Mouse (Mus musculus): ENCODE data around the gene Itga3.
A peak's percentile ranks its signal among the peaks of the same experiment; 100 is the strongest.

Gene Itga3

DNA sequence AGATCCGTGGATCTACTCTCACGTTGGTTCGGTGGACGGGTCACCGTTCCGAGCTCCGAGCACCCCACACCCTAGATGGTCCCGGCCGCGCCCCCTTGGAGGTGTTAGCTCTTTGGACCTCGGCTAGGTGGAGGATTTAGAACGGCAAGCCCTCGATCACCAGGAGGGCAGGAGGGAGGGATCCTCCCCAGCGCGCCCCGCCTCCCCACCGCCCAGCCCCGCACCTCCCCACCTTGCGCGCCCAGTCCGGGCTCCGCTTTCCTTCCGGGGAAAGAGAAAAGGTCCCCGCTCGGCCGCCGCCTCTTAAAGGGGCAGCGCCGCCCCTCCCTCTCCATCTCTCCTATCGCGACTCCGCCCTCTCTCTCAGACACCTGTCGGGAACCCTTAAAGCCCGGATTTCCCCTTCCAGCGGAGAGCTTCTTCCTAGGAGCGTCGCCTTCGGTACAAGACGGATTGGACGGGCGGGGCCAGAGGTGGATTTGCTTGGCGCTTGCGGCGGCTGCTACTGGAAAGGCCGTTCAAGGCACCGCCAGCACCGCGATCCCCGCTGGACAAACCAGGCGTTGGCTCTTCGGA, at the start of gene Itga3:
Itga3 (minus strand) TSS at position 266 of the 576 bp plus-strand sequence.
- peak; percentile 78 for DNase-seq (ENCODE audit: low read depth, low spot score)

DNA sequence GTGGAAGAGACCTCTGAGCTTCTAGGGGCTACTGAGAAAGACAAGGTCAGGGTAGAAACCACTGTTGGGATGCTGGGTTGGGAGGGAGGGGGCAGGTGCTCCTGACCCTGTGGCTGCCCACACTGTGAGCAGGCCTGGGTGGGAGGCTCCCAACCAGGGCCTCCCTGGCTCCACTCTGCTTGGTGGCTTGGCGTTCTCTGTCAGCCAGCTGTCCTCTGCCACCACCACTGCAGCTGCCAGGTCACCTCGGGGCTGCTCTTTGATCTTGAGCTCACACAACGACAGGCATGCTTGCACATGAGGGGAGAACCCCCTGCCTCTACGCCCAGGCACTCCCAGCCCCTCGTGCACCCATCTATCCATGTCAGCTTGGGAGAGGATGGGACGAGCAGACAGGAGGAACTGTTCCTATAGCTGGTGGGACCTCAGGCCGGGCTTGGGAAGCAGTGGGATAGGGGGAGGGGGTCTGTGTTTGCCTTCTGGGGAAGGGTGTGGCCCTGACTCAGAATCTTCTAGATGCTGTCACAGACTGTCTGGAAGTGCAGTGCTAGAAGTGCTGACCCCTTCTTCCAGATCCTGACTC, 48.9 kb upstream of the Itga3 start:
- DNase-seq (ENCODE audit: low read depth, low spot score), result no peak

DNA sequence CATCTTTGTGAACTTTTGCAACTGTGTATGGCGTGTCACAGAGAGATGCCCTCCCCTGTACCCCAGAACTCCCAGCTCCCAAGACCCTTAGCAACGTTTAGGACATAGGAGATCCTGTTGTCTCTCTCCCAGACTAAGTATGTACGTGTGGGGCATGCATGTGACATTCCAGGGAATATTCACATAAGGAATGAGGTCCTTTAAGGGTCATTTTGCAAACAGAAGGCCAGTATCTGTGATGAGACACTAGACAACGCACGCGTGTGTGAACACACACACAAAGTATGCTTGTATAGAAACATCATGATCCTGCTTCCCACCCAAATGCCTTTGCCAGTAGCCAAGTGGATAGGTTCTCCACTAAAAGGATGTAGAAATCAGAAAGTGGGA, 45.5 kb upstream of the Itga3 start:
- no peak for DNase-seq (ENCODE audit: low read depth, low spot score)

DNA sequence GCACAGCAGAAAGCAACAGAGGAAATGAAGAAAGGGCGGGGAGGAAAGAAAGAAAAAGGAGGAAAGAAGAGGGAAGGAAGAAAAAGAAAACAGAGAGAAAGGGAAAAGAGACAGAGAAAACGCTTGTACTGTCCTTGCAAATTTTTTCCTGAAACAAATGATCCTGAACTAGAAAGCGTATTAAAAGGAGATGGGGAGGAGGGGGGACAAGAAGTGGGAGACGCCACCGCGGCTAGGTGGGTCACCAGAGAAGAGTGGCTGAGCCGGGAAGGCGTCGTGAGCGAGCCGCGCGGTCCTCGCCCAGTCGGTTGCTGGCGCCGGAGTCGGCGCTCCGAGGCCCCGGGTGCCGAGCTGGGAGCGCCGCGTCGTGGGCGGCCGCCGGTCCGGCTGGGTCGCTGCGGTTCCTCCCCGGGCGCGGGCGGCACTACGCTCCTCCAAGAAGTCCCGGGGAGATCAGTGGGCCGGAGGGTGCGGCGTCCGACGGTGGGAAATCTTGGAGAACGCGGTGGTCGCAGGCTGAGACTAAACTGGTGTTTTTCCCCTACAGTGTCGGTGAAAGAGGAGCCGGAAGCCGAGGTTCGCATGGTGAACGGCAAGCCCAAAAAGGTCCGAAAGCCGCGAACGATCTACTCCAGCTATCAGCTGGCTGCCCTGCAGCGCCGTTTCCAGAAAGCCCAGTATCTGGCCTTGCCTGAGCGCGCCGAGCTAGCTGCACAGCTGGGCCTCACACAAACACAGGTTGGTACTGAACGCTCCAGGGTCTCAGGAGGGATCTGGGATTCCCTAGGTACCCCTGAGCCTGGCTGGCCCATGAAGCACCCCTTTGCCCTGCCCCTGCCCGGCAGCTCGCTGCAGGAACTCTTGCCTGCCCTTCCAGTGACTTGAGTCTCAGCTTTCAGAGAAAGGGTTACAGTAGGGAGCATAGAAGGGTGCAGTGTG, 44.8 kb upstream of the Itga3 start:
- no peak for DNase-seq (ENCODE audit: low read depth, low spot score)

DNA sequence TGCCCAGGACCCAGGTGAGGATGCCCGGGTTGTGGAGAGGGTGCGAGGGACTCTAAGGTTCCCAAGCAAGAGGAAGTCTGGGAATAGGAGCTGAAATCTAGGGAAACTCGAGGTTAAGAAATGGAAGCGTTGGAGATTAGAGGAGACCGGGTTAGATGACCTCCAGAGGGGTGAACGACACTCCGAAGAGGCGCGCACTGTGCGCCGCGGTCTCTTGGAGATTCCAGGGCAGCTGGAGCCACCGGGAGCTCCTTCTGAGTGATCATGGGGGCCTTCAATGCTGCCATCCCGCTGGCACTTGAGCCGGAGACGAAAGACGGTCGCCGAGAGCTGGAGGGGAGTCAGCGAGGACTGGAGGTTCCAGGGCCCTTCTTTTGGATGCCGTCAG, 44.0 kb upstream of the Itga3 start:
- no peak for DNase-seq (ENCODE audit: low read depth, low spot score)

DNA sequence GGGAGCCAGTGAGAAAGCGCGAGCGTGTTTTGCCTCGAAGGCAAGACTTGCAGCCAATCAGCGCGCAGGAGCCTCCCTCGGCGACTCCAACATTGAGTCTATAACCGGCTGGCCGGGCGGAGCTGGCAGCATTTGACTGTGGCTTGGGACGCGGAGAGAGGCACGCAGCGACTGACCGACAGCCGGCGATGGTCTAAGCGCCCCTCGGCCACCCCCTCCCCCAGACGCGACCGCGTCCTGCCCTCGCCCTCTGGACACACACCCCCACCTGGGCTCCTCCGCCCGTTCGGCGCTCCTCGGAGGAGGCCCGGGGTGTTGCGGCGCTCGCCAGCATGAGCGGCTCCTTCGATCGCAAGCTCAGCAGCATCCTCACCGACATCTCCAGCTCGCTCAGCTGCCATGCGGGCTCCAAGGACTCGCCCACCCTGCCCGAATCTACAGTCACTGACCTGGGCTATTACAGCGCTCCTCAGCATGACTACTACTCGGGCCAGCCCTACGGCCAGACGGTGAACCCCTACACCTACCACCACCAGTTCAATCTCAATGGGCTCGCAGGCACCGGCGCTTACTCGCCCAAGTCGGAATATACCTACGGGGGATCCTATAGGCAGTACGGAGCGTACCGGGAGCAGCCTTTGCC, 43.5 kb upstream of the Itga3 start, which contains the start of gene Dlx3:
Dlx3 (plus strand) TSS at position 130 of the 643 bp plus-strand sequence.
- DNase-seq (ENCODE audit: low read depth, low spot score), result peak; percentile 67

DNA sequence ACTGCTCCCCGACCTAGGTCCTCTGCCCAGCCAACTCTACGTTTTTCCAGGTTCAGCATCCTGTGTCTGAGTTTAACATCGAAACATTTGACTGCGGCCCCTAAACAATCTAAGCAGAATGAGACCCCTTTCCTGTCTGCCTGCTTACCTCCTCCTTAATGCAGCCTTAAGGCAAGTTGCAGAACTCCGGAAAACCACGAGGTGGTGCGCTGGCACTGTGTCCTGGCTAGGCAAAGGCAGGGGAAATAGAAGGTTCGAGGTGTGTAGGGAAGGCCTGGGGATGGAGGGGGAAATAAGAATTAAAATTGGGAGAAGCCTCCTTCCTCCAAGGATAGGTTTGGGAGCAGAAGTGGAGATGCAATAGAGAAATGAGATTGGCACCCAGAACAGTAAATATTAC, 41.9 kb upstream of the Itga3 start:
- DNase-seq (ENCODE audit: low read depth, low spot score), result no peak

DNA sequence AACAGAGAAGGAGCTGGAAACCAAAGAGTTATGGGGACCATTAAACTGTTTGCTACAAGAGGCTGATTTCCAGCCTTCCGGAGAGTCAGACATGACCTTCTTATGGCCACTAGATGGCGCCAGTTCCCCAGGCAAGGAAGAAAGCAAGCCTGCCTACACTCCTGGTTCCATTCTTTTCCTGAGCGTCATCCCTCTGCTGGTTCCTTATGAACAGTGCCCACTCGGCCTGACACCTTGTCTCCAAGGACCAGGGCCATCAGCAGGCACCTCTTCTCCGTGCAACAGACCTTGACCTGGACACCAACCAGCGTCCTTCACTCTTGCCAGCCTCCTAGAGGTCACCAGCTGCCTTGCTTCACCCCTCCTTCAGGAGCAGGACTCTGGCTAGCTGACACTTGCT, 40.4 kb upstream of the Itga3 start:
- DNase-seq (ENCODE audit: low read depth, low spot score), result peak; percentile 83

DNA sequence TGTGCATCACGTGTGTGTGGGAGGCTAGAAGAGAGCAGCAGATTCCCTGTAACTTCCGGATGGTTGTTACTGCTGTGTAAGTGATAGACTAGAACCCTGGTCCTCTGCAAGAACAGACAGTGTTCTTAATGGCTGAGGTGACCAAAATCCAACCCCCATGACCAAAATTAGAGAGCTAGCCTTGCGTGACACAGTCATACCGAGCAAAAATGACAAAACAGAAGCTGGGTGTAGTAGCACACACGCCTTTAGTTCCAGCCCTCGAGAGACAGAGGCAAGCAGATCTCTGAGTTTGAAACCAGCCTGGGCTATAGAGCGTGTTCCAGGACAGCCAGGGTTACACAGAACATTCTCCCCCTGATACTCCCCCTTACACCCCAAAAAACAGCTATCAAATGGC, 33.5 kb upstream of the Itga3 start:
- DNase-seq (ENCODE audit: low read depth, low spot score), result no peak

DNA sequence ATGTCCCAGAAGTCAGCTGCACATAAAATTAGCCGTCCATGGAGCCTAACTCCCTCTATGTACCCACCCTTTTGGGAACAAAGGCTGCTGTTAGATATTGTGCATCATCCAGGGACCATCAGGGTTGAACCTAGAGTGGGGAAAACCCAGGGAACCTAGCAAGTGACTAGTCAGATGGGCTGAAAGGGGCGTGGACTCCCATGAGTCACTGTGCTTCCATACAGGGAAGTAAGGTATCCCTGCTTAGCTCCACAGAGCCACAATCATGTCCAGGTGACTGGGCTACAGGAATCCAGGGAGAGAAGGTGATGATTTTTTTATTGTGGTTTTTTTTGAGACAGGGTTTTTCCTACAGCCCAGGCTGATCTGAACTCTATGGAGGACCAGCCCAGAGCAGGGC, 32.4 kb upstream of the Itga3 start:
- DNase-seq (ENCODE audit: low read depth, low spot score), result no peak

DNA sequence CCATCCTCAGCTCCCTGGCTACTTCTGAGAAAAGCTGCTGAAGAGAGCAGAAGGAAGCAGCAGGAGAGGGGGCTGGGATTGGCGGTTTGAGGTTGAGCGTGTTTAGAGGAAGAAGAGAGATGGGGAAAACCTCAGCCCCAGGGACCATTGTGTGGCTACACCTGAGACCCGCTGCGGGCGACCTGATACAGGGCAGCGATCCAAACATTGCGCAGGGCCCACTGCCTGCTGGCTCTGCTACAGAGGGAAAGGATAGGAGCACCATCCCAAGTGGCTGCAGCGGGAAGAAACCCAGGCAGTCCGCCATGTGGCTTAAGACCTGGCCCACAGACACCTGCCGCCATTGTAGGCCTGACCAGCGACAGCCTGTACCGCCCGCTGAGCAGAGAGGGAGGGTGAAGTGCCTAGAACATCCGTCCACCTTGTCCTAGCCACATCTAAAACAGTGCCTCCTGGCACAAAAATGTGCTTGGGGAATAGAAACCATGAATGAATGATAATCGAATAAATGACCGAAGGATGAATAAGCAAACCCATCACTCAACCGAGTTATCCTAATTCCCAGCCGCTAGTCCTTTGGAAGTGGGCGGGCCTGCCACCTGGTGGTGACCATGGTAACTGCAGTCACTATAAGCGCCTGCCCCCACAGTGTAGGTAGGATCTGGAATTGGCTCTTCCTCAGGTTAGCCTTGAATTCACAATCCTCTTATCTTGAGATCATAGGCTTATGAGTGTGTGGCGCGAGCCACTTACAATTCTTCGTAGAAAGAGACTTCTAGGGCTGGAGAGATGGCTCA, 30.0 kb upstream of the Itga3 start:
- peak; percentile 77 for DNase-seq (ENCODE audit: low read depth, low spot score)

DNA sequence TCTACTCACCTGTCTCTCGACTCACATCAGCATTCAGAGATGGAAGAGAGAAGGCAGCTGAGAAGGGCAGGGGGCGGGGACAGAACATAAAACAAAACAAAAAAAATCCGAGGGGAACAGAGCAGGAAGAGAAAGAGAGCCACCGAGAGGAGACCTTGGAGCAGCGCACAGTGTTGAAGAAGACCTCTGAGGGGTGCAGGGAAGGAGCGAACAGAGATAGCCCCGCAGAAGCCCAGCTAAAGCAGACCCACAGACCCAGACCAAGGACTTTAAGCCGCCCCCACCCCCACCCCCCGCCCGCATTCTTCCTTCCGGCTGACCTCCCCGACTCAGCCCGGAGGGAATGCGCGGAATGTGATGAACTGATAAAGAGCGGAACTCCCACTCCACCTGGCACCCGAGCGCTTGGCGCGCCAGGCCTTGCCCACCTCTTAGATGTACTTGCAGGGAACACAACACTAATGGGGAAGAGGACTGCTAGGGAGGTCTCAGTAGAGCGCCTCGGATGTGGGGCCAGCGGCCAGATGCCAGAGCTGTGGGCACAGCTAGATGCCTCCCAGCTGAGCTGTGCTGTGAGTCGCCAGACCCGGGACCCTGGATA, 28.8 kb upstream of the Itga3 start:
- DNase-seq (ENCODE audit: low read depth, low spot score), result no peak

DNA sequence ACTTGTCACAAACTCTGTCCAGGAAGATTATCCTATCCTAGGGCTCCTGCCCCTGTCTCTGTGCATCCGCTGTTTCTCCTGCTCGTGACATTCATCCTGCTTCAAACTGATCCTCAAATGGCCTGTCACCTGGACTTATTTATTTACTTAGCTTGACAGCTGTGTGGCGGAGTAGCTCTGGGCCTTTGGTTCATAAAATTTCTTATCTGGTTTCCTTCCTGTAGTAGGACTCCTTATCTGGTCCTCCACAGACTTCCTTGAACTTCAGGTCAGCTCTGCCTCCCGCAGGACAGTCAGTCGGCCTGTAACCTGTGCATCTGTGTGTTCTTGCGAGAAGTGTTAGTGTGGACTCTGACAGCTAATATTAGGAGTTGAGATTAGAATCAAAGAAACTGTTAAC, 27.7 kb upstream of the Itga3 start:
- no peak for DNase-seq (ENCODE audit: low read depth, low spot score)

DNA sequence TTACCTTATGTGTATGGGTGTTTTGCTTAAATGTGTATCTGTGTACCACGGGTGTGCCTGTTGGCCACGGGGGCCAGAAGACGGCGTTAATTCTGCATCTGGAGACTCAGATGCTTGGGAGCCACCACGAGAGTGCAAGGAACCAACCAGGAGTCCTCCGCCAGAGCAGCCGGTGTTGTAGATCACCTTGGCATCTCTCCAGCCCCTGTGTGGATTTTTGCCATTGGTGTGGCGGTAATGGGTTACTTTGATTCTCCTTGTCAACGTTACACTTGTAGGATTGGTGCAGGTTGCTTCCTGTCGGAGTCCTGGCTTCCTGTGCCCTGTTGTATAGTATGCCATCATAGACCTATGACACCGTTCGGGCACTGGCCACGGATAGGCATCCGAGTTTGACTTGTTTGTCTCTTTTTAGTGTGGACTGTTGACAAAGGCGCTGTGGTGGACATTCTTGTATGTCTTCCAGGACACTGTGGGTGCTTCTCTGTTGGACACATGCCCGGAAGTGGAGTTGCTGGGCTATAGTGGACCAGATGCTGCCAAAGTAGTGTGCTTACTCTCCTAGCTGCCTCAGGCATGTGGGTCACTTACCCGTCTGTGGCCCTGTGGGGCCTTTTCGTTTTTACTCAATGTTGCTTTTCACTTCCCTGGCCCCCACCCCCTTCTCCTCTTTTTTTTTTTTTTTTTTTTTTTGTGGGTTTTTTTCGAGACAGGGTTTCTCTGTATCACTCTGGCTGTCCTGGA, 25.7 kb upstream of the Itga3 start:
- no peak for DNase-seq (ENCODE audit: low read depth, low spot score)

DNA sequence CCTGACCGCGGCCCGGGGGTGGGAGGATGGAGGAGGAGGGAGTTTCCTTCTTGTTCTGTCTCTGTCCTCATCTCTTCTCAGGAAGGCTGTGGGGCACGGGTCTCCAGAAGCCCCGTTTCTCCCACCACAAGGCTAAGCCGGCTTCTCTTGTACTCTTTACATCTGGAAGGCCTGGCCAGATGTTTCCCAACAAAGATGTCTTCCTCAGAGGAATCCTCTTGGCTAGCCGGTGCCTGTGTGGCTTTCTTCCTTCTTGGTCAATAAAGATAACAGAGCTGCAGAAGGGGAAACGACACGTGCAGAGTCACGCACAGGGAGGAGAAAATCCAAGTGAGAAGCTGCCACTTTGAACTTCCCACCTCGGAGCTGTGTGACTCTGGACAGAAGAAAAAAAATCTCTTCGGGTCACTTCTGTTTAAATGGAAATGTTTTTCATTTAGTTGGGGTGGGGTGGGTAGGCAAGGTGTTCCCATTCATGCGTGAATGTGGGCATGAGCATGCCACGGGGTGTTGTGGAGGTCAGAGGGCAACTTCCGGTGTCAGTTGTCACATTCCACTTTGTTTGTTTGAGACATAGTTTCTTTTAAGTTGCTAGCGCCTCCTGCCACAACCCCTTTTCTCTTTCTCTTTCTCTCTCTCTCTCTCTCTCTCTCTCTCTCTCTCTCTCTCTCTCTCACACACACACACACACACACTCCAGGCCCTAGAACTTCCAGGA, 24.6 kb upstream of the Itga3 start:
- DNase-seq (ENCODE audit: low read depth, low spot score), result no peak

DNA sequence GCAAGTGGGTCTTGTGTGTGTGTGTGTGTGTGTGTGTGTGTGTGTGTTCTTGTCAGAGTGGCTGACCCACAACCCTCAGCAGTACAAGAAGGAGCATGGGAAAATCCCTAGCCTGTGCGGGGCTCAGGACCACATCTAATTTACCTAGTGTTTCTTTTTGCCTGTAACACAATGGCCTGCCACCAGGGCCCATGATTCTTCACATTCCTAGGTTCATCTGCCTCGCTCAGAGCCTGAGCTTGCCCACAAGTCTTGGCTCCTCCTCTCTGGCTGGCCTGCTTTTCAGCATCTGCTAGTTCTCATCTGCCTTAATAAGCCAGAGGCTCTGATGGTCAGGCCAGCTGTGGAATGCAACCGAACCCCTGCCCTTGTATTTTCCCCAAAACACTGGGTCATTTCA, 23.8 kb upstream of the Itga3 start:
- no peak for DNase-seq (ENCODE audit: low read depth, low spot score)

DNA sequence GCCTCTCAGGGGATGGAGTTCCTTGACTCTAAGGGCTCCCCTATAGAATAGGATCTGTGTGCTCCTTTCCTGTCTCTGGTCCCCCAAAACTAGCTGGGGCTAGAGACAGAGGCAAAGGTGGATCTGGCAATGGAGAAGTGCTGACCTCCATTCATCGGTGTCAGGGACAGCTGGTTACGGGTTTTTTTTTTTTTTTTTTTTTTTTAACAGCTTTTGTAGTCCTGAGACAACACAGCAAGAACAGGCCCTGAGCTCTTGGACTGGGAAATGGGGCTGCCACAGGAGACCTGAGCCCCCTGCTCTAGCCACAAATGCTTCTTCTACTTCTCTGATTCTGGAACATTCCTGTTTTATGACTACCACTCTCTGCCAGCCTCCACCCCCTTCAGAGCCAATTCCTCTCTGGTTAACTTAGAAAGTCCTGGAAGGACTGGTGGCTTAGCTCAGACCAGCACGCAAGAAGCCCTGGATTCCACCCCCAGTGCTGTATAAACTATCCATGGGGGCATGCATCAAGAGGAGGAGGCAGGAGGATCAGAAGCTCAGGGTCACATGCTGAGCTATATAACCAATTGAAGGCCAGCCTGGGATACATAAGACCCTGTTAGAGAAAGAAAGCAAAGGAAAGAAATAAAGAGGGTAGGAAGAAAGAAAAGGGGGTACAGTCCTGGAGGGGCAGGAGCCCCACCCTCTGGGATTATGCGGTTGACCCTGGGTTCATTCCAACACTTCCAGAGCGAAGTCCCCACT, 21.9 kb upstream of the Itga3 start:
- no peak for DNase-seq (ENCODE audit: low read depth, low spot score)

DNA sequence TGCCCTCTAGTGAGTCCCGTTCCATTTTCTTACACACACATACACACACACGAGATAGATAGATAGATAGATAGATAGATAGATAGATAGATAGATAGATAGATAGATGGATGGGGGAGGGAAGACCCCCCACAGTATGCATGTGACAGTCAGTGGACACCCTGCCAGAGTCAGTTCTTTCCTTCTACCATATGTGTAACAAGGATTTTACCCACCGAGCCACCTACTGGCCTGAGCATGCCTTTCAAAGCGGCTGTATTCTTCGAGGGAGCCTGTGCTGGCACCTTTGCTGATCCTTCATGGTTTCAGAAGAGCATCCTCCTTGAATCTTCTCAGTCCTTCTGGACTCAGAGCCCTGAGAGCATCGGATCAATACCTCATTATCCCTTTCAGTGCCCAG, 21.3 kb upstream of the Itga3 start:
- DNase-seq (ENCODE audit: low read depth, low spot score), result no peak

All from WW6 (cell line).